ENCODE assay signal across 12 mouse cellular contexts in genomic region chr5:52218238-52218637, GRCm38 (mm10). TPM values are rescaled to one million over a fixed set of nuclear protein-coding genes. Genes with fewer than 3 reads are reported as not detected.
DNase-seq lines count a peak whose midpoint lies in the region; ATAC-seq lines count a peak whose summit lies in the region.
"Had no signal": no experiment of that assay in that cellular context is flagged by ENCODE, and none has a peak within 500 bp of the region (broad histone marks: within the 10 kb centered on the region; RNA-seq: fewer than 3 reads in every experiment).

No protein-coding gene starts in this region.

- 71% methylated on average over 6 of the region's 6 CpGs for WGBS in hindbrain, embryonic 13.5 days
- 82% methylated on average over 6 of the region's 6 CpGs for WGBS in hindbrain, embryonic 11.5 days

- no peaks in the 10 kb centered on the region for H3K36me3 ChIP-seq in hindbrain, embryonic 13.5 days
- H3K36me3 ChIP-seq in hindbrain, embryonic 11.5 days (ENCODE audit: control insufficient read depth, insufficient read depth, low read length), result no peaks in the 10 kb centered on the region

- peak overlapping the region; percentile 40; the same call in 1 of the 2 replicates for H3K27ac ChIP-seq in hindbrain, embryonic 13.5 days
- no peak overlapping the region for H3K27ac ChIP-seq in hindbrain, embryonic 11.5 days (ENCODE audit: low read depth, low read length)

- no peaks in the 10 kb centered on the region for H3K27me3 ChIP-seq in hindbrain, embryonic 13.5 days
- no peaks in the 10 kb centered on the region for H3K27me3 ChIP-seq in hindbrain, embryonic 11.5 days (ENCODE audit: control insufficient read depth, insufficient read depth, low read length)

- 0 out of 2 replicates have a peak overlapping the region, but pooled peaks have one; percentile 21 for H3K4me2 ChIP-seq in hindbrain, embryonic 13.5 days
- H3K4me2 ChIP-seq in hindbrain, embryonic 11.5 days (replicated peaks; ENCODE audit: low read depth, low read length), result no peak overlapping the region

- H3K9ac ChIP-seq in hindbrain, embryonic 13.5 days, result 0 out of 2 replicates have a peak overlapping the region, but pooled peaks have one; percentile 24
- no peak overlapping the region for H3K9ac ChIP-seq in hindbrain, embryonic 11.5 days (ENCODE audit: low read depth, low read length)

- peaks cover 25% of the 10 kb centered on the region for H3K4me1 ChIP-seq in hindbrain, embryonic 13.5 days (replicated peaks)
- H3K4me1 ChIP-seq in hindbrain, embryonic 11.5 days (replicated peaks; ENCODE audit: control insufficient read depth, insufficient read depth, low read length), result no peaks in the 10 kb centered on the region

- no peak for DNase-seq in hindbrain, embryonic 11.5 days (ENCODE audit: low spot score)
- peak; percentile 57 for DNase-seq in testis, postnatal 10 days (ENCODE audit: low spot score)
- DNase-seq in testis, postnatal 14 days (ENCODE audit: low spot score), result no peak
- DNase-seq in forelimb bud, embryonic 11.5 days (ENCODE audit: low read depth, low spot score), result peak; percentile 18
- no peak for DNase-seq in left cerebral cortex, adult 8-10 months (ENCODE audit: low spot score in 2 of 2)
- no peak for DNase-seq in urinary bladder, postnatal 10 days (ENCODE audit: low spot score)
- DNase-seq: cerebellum, adult 9-10 months; gastrocnemius, postnatal 14 days; kidney, adult 11 months; lung, postnatal 10 days; thymus, postnatal 14 days had no signal

- no peak overlapping the region for H3K4me3 ChIP-seq in hindbrain, embryonic 13.5 days
- H3K4me3 ChIP-seq in hindbrain, embryonic 11.5 days (ENCODE audit: low read depth, low read length), result no peak overlapping the region

- H3K9me3 ChIP-seq in hindbrain, embryonic 13.5 days, result no peaks in the 10 kb centered on the region
- no peaks in the 10 kb centered on the region for H3K9me3 ChIP-seq in hindbrain, embryonic 11.5 days (ENCODE audit: control insufficient read depth, low read length)

- ATAC-seq in hindbrain, embryonic 13.5 days (ENCODE audit: low FRiP score), result peak; percentile 33; the same call in 1 of the 2 replicates
- no peak for ATAC-seq in hindbrain, embryonic 11.5 days (ENCODE audit: low FRiP score)

RNA-seq across cellular contexts. Expression of gene Dhx15, which starts 27.9 kb away (rescaled TPM):
- polyA plus RNA-seq in hindbrain, embryonic 13.5 days (2015; fragmentation: Nextera tagmentation; extraction: Ambion mirVana), result 139 and 147 TPM in 2 replicates
- polyA plus RNA-seq in hindbrain, embryonic 11.5 days (2014; fragmentation: Nextera tagmentation; extraction: Ambion mirVana), result 103 TPM in 2 replicates
- 10 to 100 TPM; 84.8 to 90.4 (median 87.5) TPM for total RNA-seq in left cerebral cortex, adult 8-10 months (2022)

Comparison
In these comparisons a context has a peak if more than half of its experiments do, and no peak if none do; other contexts are left out.
1. DNase-seq: peak in testis, postnatal 10 days (single experiment) and forelimb bud, embryonic 11.5 days (single experiment); none in hindbrain, embryonic 11.5 days (single experiment), testis, postnatal 14 days (single experiment), left cerebral cortex, adult 8-10 months (0 of 2) and urinary bladder, postnatal 10 days (single experiment).